Mouse (Mus musculus): ENCODE results near the gene Cdca5.

The Cdca5 gene

GRCm38 (mm10) chr19:6141394-6141749 is 56.6 kb downstream of the Cdca5 start, which contains the start of gene Arl2:
TSS of gene Arl2 (minus strand) at chr19:6141548.
- DNase-seq (ENCODE audit: low spot score in 2 of 2), result peak; percentile 58 to 74

Measured in spleen, postnatal 14 days (tissue).